Mouse (Mus musculus) frontal cortex, postnatal 10 days (tissue): Measurements from ENCODE around the gene Dpm3.
A peak's percentile ranks its signal among the peaks of the same experiment; 100 is the strongest.

Source experiments
- DNase-seq, 2 experiments: peaks; one replicate each; pipeline ENCODE4 v3.0.0; 2022; ENCODE audit warnings: low spot score in 2 of 2, mixed read lengths in 1 of 2

The Dpm3 gene

GRCm38 (mm10) chr3:89268916-89269315 lies 9.8 kb downstream of the Dpm3 start:
- no peak for DNase-seq

- peak in 1 of 2 experiments; percentile 82 for DNase-seq
Observed at GRCm38 (mm10) chr3:89270051-89270755, 11.0 kb downstream of the Dpm3 start, which contains the start of gene Slc50a1. TSS of gene Slc50a1 (minus strand) at chr3:89270570.

- DNase-seq: peak in 1 of 2 experiments; percentile 31
Observed at GRCm38 (mm10) chr3:89270891-89271290, 11.7 kb downstream of the Dpm3 start.

GRCm38 (mm10) chr3:89271760-89272159 lies 12.6 kb downstream of the Dpm3 start:
- DNase-seq: no peak

DNA sequence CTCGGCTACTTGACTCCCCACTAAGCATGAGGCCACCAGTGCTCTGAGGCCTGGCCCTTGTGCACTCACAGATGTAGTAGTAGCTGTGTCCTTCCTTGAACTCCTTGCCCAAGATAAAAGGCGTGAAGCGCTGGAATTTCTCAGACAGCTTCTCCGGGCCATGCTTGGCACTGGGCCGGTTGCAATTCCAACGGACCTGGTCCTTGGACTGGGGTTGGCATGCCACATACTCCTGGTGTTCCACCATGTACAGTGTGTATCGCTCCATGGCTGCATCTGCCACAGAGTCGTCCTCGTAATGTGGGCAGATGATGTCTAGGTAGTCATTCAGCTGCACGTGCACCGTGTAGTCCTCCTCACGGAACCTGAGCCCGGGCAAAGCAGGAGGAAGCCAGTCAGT lies 16.9 kb downstream of the Dpm3 start:
- DNase-seq: no peak

GRCm38 (mm10) chr3:89277281-89278021 lies 18.3 kb downstream of the Dpm3 start:
- DNase-seq: no peak

DNA sequence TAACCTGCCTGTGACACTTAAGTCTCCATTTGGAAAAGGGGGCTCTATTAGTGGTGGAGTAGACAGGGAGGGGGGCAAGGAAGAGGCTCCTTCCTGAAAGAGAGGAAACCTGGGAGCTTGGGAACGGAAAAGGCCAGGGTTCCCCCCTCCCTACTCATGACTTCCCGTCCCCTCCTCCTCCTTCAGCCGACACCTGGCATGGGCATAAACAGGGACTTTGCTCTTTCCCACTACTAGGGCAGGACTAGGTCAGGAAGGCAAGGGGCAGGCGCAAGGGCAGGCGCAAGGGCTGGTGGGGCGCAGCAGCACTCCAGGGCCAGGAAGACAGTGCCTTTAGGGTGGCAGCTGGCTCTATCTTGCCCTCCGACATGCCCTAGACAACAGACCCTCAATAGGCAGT lies 18.9 kb downstream of the Dpm3 start:
- DNase-seq: no peak

DNA sequence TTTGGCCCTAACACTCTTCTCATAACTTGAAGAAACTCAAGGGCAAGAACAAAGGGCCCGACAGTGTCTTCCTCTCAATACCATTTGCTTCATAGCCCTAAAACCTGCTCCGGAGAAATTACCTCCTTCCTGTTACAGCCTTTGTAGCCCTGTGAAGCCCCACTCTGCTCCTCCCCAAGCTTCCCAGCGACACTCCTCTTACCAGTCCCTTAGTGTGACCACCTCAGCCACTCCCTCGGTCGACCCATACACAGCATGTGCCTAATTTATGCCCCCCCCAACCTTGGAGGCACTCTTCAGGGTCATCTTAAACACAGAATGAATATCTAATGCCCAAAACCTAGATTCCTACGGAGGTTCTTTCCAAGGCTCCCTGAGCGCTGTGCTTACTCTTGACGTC lies 19.5 kb downstream of the Dpm3 start:
- DNase-seq: no peak

DNA sequence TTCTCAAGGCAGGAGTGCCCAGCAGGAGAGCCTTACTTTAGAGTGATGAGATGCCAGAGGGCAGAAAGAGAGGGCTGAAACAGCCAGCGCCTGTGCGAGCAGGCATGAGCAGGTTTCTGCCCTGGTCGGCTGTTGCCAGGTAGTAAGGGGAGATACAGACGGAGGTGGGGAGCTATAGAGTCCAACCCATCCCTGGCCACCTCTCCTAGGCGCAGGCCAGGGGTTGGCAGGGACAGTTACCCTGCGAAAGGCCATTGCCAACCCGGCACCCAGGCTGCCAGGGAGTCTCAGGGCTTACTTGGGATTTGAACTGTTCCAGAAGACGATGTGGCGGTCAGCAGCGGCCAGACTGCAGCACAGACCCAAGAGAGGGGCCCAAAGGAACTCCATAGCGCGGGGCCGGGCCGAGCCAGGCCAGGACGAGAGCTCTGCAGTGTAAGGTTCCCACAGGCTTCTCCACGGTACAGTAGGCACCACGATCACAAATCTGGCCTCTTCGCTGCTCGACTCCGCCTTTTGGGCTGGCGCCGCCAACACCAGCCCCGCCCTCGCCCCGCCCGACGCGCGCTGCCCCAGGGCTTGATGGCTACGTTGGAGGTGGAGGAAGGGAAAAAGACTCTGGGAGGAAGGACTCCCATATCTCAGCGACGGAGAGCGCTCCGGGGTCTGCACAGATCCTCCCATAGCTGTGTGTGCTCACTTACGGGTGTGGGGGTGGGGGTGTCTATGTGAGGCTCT lies 20.2 kb downstream of the Dpm3 start:
- DNase-seq: peak in 1 of 2 experiments; percentile 60

GRCm38 (mm10) chr3:89280050-89280605 lies 21.0 kb downstream of the Dpm3 start:
- no peak for DNase-seq

- peak in 1 of 2 experiments; percentile 28 for DNase-seq
Observed at GRCm38 (mm10) chr3:89280606-89281511, 21.7 kb downstream of the Dpm3 start, which contains the start of gene Efna1. TSS of gene Efna1 (minus strand) at chr3:89281142.

DNA sequence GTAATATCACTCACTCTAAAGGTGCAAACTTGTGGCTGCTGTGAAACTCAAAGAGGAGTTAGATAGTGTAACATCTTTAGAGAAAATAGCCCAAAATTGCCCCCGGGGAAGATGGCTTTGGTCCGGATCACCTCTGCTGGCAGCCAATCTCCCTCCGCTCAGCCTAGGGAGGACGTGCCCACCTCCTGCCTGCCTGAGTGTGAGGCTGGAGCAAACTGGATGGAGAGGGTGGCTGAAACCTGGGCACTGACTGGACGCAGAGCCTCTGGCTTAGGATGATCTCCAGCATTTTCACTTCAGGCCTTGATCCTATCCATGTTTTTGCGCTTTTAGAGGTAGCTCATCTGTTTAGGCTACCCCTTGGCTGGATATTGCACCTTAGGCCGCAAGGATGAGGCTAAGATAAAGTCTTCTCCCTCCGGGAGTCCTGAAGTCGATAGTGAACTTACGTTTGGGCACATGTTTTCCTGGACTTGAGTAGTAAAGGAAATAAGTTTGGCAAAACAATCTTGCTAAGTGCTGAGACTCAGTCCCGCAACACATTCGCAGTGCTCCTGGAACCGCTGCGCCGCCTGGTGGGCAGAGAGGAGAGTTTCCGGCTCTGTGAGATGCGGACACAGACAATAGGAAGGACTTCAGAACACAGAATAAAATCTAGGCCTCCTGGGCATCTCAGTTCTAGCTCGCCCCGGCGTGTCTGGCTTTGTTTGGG lies 22.6 kb downstream of the Dpm3 start:
- DNase-seq: peak in 1 of 2 experiments; percentile 79

DNA sequence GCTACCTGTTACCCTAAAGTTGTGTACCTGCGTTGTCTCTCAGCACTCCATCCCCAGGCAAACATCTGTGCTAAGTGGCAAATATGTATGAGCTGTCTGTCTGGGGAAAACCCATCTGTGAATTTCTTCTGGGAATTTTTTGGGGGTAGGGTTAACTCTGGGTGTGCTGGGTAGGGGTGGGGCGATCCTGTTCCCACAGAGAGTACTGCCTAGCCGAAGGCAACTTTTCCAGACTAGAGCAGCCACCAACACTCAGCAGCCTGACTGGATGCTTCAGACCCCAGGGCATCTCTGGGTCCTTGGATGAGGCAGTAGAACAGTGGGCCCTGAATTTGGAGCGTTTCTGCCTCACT lies 23.1 kb downstream of the Dpm3 start:
- no peak for DNase-seq

GRCm38 (mm10) chr3:89284261-89284660 lies 25.1 kb downstream of the Dpm3 start:
- no peak for DNase-seq

GRCm38 (mm10) chr3:89285526-89285925 lies 26.4 kb downstream of the Dpm3 start:
- no peak for DNase-seq

DNA sequence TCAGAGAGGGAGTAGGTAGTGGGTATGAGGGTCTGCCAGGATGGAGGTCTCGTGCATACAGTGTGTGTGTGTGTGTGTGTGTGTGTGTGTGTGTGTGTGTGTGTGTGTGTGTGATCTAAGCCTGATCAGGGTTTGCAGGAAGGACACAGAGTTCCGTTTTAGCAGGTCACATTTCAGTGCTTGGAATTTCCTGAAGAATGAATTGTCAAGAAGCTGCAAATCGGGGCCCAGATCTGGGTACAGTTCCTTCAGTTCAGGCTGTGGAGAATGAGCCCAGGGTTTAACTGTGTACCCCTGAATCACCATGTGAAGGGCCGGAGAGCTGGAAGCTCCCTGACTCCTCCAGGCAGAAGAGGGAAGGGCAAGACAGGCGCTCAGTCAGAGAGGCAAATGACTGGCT lies 28.1 kb downstream of the Dpm3 start:
- DNase-seq: no peak

- DNase-seq: no peak
Observed at GRCm38 (mm10) chr3:89288503-89288928, 29.4 kb downstream of the Dpm3 start.

- DNase-seq: no peak
Observed at GRCm38 (mm10) chr3:89291874-89292273, 32.7 kb downstream of the Dpm3 start.

DNA sequence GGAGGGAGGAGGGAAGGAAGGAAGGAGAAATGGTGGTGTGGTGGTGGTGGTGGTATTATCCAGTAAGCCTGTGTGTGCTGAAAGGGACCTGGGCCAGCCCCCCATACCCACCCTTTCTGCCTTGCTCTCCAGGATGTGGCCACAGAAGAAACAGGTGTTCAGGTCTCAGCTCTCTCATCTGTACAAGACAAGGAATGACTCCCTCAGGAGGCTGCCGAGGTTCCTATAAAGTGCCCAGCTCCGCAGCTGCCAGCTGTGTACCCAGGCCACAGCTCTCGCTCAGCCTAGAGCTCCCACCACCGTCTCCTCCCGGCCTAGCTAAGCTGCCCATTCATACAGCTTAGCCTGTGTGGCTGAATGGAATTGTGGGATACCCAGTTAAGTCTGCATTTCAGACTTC lies 33.1 kb downstream of the Dpm3 start:
- DNase-seq: no peak

DNA sequence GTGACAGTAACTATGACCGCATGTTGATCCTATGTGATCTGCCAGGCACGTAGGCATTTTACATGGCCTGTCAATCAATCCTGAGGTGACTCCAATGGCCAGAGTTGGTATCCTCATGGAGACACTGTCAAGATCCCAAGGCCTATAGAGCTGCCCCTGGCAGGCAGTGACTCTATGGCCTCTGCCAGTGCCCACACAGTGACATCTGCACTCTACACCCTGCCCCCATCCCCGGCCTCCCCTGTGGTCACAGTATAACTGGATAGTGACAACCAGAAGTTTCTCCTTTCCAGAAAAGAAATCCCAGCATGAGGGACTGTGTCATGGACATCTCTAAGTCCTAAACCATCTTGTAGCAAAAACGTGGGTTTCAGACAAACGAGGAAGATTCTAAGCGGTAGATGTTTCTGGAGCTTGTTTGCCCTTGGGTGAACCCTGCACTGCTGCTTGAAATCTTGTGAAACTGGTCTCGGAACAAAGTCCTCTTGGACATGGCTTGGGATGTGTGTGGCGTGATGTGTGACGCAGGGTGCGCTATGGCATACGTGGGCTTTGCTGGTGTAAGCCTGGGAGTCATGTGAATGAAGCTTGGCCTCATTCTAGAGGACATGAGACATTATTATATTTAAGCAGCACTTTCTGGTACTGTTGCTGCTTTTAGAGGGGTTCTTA lies 34.2 kb downstream of the Dpm3 start:
- DNase-seq: no peak
